Mouse (Mus musculus) bone marrow macrophage, adult 2 months (primary cell): ENCODE results near the gene Rfx3. TPM values are rescaled to one million over a fixed set of nuclear protein-coding genes. Genes with fewer than 3 reads are reported as not detected.

Experiments
- H3K27ac ChIP-seq: 2 replicates; pipeline ENCODE4 v1.5.1; 2012; ENCODE audit warnings: low read depth, low read length; ENCODE audit not compliant: insufficient read depth
- H3K4me1 ChIP-seq: 2 replicates; pipeline ENCODE4 v1.6.1; 2012; ENCODE audit warnings: low read length; ENCODE audit not compliant: control insufficient read depth, insufficient read depth
- H3K4me3 ChIP-seq: 2 replicates; pipeline ENCODE4 v1.5.1; 2012; ENCODE audit warnings: mild to moderate bottlenecking, low read length, moderate library complexity; ENCODE audit not compliant: insufficient read depth
- CTCF ChIP-seq: IDR thresholded peaks from 2 replicates; pipeline ENCODE4 v1.5.1; 2012; ENCODE audit warnings: low read depth, mild to moderate bottlenecking, low read length, moderate library complexity
- POLR2A ChIP-seq: IDR thresholded peaks from 2 replicates; pipeline ENCODE4 v1.6.1; 2012; ENCODE audit warnings: mild to moderate bottlenecking, low read depth, low read length, borderline replicate concordance
- polyA plus RNA-seq: library from polyadenylated mRNA; stranded (reverse); fragments of >200 nt; gene quantifications from 2 replicates; pipeline ENCODE4 v1.2.4, GENCODE M21; 2012; ENCODE audit not compliant: missing spikeins, insufficient read depth, insufficient read length

Rfx3 gene
- 3.2 and 3.5 TPM in 2 replicates for polyA plus RNA-seq

DNA sequence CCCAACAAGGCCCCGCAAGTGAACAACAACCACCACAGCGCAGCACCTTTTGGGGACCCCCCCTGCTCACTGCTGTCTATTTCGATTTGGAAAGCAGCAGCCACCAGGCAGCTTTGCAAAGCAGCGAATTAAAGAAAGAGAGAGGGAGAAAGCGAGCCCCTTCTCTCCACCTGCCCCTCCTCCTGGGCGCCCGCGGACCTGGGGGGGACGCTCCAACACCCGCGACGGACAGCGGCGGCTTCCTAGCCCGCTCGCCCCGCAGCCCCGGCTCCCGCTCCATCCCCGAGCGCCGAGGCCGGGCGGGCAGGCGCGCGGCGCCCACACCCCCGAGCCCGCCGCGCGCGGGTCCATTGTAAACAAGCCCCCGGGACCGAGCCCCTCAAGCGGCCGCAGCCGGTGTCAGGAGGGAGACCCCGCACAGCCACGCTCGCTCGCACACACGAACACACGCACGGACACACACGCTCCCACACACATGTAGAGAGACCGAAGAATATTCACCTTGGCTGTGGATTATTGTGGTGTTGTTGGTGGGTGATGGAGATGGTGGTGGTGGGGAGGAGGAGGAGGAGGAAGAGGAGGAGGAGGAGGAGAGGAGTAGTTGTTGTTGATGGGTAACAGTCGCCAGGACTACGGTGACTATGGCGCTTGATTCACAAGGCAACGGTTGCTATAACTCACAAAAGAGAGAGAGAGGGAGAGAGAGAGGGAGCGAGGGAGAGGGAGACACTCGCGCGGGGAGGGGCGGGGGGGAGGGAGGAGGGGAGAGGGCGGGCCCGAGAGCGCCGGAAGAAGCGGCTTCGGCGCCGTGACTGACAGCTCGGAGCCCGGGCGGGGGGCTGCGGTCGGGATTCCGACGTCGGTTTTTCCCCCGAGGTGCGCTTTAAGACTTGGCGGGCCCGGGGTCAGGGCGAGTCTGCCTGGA lies at the start of gene Rfx3:
TSS of gene Rfx3 (minus strand) at position 696 of the 925 bp plus-strand sequence.
- TF ChIP-seq CTCF (no peak), POLR2A (no peak)
- peak within 1 kb of the TSS; percentile 95 for H3K4me3 ChIP-seq
- H3K4me1 ChIP-seq, result peaks cover 3% of the 10 kb centered on the region
- peak within 1 kb of the TSS; percentile 93 for H3K27ac ChIP-seq

DNA sequence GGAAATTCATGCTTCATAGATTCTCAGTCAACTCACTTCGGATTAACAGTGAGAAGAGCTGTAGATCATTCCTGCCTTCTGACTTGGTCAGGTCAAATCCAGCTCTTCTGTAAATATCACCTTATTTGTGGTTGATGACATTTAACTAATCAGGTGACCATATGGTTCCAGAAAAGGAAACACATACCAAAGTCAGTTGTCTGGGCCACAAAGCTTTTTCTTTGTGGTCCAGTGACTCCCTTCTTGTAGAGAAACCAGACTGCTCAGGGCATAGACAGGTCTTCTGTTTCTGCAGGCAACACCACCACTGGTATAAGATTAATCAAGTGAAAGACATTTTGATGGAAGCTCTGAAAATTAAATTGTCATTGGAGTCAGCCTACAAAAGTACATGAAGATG lies 41.1 kb upstream of the Rfx3 start:
- no peaks in the 10 kb centered on the region for H3K4me1 ChIP-seq
- H3K4me3 ChIP-seq, result no peak overlapping the region
- TF ChIP-seq CTCF (no peak), POLR2A (no peak)
- H3K27ac ChIP-seq, result no peak overlapping the region

DNA sequence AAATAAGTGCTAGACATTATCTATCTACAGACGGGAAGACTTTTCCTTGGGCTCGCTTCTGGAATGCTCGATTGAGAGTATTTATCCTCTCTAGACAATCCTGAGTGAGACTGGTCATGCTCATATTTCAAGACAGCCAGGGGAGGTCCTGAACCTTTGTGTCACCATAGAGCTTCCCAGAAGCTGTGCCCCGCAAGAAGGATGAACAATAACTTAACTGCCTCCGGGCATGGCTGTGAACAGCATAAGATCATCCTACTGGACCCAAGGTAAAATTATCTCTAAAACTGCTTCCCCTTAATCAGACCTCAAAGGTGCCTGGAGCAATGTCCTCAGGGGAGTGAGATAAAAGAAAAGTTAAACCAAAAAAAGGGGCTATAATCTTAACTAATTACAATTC lies 40.6 kb upstream of the Rfx3 start:
- Histone ChIP-seq H3K4me3 (no peak overlapping the region), H3K4me1 (no peaks in the 10 kb centered on the region), H3K27ac (no peak overlapping the region)
- no peak for TF ChIP-seq POLR2A

DNA sequence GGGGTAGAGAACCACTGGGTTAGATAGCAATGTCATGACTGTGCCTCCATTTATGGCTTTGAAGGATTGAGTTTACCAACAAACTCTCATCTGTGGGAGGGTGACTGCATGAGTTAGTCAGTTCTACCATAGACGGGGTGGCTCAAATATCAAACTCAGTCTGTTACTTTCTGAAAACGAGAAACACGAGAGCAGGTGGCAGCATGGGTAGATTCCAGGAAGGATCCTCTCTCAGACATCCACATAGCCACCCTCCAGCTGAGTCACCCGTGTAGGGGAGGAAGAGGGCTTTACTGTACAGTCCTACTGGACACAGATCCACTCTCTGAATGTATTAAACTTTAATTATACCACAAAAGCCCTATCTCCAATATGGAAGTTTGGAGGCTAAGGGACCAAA lies 38.3 kb upstream of the Rfx3 start:
- no peak for TF ChIP-seq CTCF
- TF ChIP-seq POLR2A, result no peak

DNA sequence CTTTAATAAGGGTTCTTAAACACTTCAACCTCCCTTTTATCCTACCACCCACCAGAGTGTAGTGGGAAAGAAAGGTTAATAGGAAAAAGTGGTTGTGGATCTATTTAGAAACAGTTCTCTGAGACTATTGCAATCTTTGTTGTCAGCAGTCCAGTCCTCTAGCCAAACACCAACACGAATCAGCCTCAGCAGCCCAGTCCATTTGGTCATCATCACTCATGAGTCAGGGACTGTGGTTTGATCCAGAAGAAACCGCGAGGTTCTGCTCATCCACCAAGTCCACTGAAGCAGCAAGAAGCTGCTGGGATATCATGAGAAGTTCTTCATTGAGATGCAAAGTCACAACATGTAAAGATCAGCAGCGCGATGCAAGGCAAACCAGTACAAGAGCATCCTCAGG lies 35.8 kb upstream of the Rfx3 start:
- TF ChIP-seq POLR2A, result no peak
- no peak for TF ChIP-seq CTCF
- Histone ChIP-seq H3K4me1 (no peaks in the 10 kb centered on the region), H3K4me3 (no peak overlapping the region), H3K27ac (no peak overlapping the region)

More for the DNA sequence above, 38.3 kb upstream of the Rfx3 start:
- H3K27ac ChIP-seq, result no peak overlapping the region
- H3K4me3 ChIP-seq, result no peak overlapping the region
- H3K4me1 ChIP-seq, result no peaks in the 10 kb centered on the region

DNA sequence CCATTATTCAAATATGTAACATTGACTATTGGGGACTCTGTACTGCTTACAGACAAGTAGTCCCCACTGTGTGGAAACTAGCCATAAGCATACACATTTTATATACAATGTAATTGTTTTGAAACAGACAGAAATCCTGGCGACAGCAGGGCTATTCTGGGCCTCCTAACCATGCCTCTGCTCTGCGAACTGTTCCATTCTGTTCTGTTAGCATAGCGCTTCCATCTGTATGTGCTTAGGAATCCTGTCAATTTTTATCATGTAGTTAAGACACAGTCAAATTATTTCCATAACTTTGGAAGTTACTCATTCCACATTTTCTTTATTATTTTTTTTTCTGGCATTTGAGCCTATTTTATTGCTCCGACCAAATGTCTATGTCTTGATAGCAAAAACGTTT lies 34.0 kb upstream of the Rfx3 start:
- H3K4me3 ChIP-seq, result no peak overlapping the region
- no peak overlapping the region for H3K27ac ChIP-seq
- TF ChIP-seq CTCF (no peak), POLR2A (no peak)
- H3K4me1 ChIP-seq, result no peaks in the 10 kb centered on the region

DNA sequence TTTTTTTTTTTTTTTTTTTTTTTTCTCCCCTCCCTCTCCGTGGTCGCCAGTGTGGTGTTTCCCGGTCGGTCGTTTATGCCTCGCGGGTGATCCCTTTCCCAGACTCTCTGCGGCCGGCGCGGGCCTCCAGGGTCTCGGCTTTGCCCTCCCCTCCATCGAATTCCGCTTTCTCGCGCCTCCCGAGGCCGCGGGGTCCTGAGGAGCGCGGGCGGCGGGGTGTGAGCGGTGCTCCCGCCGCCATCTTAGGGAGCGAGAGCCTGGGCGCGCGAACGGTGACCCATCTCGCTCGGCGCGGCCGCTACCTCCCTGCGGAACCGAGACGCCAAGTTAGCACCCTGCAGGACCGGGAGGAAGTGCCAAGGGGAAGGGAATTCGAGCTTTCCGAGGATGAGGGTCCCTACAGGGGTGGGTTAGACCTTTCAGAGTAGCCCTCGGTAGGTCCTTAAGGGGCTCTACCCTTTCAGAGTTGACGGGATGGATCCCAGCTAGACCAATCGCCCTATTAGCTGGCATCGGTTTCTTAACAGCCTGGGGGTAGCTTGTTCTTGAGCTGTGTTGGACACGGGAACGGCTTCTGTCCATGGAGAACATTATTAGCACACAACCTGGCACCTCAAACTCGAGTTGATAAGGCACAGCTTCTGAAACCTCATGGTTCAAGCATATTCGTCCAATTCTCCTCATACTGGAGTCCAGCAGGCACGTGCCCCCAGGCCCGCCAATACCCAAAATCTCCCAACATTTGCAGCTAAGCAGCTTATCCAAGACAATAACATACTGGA lies 943 bp upstream of the Rfx3 start:
- peaks cover 3% of the 10 kb centered on the region for H3K4me1 ChIP-seq
- peak overlapping the region; percentile 81 for H3K27ac ChIP-seq
- TF ChIP-seq POLR2A, result no peak
- peak overlapping the region; percentile 95 for H3K4me3 ChIP-seq

DNA sequence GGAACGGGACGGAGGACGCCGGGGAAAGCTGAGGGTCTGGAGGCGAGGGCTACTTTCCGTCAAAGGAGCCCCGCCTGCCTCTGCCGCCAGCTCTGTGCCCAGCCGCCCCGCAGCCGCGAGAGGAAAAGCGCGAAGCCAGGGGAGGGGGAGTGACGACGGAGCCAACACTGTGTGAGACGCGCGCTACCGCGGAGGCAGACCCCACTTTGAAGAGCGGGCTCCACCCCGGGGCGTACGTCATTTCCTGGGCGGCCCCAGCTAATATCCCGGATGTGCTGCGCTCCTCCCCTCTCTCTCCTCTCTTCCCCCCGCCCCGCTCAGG lies 391 bp upstream of the Rfx3 start:
- Histone ChIP-seq H3K27ac (peak overlapping the region; percentile 93), H3K4me1 (peaks cover 3% of the 10 kb centered on the region), H3K4me3 (peak overlapping the region; percentile 95)
- no peak for TF ChIP-seq CTCF
- TF ChIP-seq POLR2A, result no peak

DNA sequence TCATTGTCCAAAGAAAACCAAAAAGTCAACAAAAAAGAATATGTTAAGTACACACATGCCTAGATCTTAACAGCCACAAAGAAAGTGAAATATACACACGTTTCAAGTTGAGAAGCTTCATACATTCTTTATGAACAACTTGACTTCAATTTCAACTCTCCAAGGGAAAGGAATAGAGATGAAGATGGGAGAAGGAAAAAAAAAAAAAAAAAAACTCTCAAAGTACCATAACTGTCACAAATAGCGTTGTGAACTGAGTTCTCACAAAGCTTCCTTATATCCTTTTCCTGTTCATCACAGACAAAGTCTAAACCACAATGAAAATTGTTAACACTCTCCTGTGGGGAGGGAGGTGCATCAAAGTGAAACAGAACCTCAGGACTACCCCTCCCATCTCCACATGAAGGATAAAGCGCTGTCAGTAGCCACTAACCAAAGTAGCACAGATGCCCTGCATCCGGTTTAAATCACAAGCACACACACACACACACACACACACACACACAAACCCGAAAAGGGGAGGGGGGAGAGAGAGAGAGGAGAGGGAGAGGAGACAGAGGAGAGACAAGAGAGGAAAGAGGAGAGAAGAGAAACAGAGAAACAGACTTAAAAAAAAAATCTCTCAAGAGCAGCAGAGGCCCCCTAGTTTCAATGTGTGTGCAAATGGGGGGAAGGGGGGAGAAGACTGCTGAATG lies 1.2 kb downstream of the Rfx3 start:
- no peak for TF ChIP-seq POLR2A
- TF ChIP-seq CTCF, result no peak
- Histone ChIP-seq H3K27ac (no peak overlapping the region), H3K4me3 (peak overlapping the region; percentile 95), H3K4me1 (peaks cover 3% of the 10 kb centered on the region)

DNA sequence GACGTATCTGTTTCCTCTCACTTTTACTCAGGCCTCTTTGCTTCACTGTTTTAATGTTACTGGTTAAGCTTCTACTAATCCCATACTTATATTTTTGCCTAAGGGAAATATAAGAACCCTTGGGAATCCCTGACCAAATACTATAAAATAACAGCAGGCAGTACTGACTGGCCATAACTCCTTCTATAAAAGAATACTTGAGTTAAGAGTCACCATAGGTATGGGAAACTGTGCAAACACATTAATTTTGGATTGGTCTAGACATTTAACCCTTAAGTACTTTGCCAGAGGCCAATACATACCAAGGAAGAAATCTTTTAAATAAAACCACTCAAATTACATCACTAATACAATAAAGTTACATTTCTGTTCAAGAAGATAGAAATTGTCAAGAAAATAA lies 6.8 kb downstream of the Rfx3 start:
- H3K4me1 ChIP-seq, result no peaks in the 10 kb centered on the region
- no peak overlapping the region for H3K27ac ChIP-seq
- H3K4me3 ChIP-seq, result no peak overlapping the region
- TF ChIP-seq CTCF (no peak), POLR2A (no peak)
